Mouse (Mus musculus): ENCODE results near the gene Nprl2.

DNA sequence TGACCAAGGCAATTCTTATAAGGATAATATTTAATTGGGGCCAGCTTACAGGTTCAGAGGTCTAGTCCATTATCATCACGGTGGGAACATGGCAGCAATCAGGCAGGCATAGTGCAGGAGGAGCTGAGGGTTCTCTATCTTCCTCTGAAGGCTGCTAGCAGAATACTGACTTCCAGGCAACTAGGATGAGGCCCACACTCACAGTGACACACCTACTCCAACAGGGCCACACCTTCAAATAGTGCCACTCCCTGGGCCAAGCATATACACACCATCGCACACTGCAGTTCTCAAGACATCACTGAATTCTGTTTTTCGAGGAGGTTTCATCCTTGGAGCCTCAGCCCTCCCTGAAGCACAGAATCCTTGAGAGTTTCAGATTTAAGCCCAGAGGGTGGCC, 45.7 kb upstream of the Nprl2 start:
- TF ChIP-seq CTCF (IDR thresholded peaks at IDR 0.05; ENCODE audit: low read depth) = no peak
- no peak for TF ChIP-seq EP300 (IDR thresholded peaks at IDR 0.05; ENCODE audit: low read depth)
